12 mouse cellular contexts compared by ENCODE assay signal in the genomic region with DNA sequence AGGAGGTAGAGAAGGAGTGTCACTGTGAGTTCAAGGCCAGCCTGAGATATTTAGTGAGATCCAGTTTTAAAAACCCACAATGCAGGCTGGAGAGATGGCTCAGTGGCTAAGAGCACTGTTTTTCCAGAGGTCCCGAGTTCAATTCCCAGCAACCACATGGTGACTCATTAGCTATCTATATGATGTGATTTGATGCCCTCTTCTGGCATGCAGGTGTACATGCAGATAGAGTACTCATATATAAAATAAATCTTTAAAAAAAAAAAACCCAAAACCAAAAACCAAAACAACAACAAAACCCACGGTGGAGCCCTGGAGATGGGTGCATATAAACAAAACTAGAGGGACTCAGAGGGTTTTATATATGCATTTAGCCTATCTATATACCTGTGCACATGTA. TPM values are rescaled to one million over a fixed set of nuclear protein-coding genes. Genes with fewer than 3 reads are reported as not detected.
DNase-seq lines count a peak whose midpoint lies in the region; ATAC-seq lines count a peak whose summit lies in the region.
"Had no signal": no experiment of that assay in that cellular context is flagged by ENCODE, and none has a peak within 500 bp of the region (broad histone marks: within the 10 kb centered on the region; RNA-seq: fewer than 3 reads in every experiment).

No protein-coding gene starts in this region.

- H3K9me3 ChIP-seq in hindbrain, embryonic 13.5 days = no peaks in the 10 kb centered on the region
- no peaks in the 10 kb centered on the region for H3K9me3 ChIP-seq in hindbrain, embryonic 11.5 days (ENCODE audit: control insufficient read depth, low read length)
- H3K9me3 ChIP-seq in midbrain, embryonic 13.5 days = no peaks in the 10 kb centered on the region
- H3K9me3 ChIP-seq: embryonic facial prominence, embryonic 15.5 days; G1E; heart, embryonic 13.5 days had no signal

- ATAC-seq in hindbrain, embryonic 13.5 days (ENCODE audit: low FRiP score) = no peak
- no peak for ATAC-seq in hindbrain, embryonic 11.5 days (ENCODE audit: low FRiP score)
- no peak for ATAC-seq in midbrain, embryonic 13.5 days

- no peaks in the 10 kb centered on the region for H3K27me3 ChIP-seq in hindbrain, embryonic 13.5 days
- H3K27me3 ChIP-seq in hindbrain, embryonic 11.5 days (ENCODE audit: control insufficient read depth, insufficient read depth, low read length) = no peaks in the 10 kb centered on the region
- H3K27me3 ChIP-seq in midbrain, embryonic 13.5 days = no peaks in the 10 kb centered on the region
- H3K27me3 ChIP-seq: embryonic facial prominence, embryonic 15.5 days; heart, embryonic 13.5 days had no signal

- no peak for DNase-seq in hindbrain, embryonic 11.5 days (ENCODE audit: low spot score)
- DNase-seq in thymus, postnatal 0 days (ENCODE audit: low spot score) = peak; percentile 37
- DNase-seq in thymus, adult 18-20 months = no peak
- DNase-seq in frontal cortex, postnatal 36 days (ENCODE audit: low spot score in 2 of 2) = no peak
- no peak for DNase-seq in right cerebral cortex, postnatal 10 days (ENCODE audit: low spot score in 2 of 2)
- DNase-seq: cerebellum, postnatal 14 days; kidney, adult 2 months had no signal

- WGBS in hindbrain, embryonic 13.5 days = 87% methylated on average over 2 of the region's 2 CpGs
- 87% methylated on average over 2 of the region's 2 CpGs for WGBS in hindbrain, embryonic 11.5 days
- WGBS in midbrain, embryonic 13.5 days = 82% methylated on average over 2 of the region's 2 CpGs

- H3K4me3 ChIP-seq in hindbrain, embryonic 13.5 days = 0 out of 2 replicates have a peak overlapping the region, but pooled peaks have one; percentile 76
- H3K4me3 ChIP-seq in hindbrain, embryonic 11.5 days (ENCODE audit: low read depth, low read length) = no peak overlapping the region
- H3K4me3 ChIP-seq in midbrain, embryonic 13.5 days (replicated peaks) = peak overlapping the region; percentile 88; the same call in 1 of the 2 replicates
- H3K4me3 ChIP-seq: embryonic facial prominence, embryonic 15.5 days; heart, embryonic 13.5 days had no signal

- H3K27ac ChIP-seq in hindbrain, embryonic 13.5 days = no peak overlapping the region
- H3K27ac ChIP-seq in hindbrain, embryonic 11.5 days (ENCODE audit: low read depth, low read length) = no peak overlapping the region
- no peak overlapping the region for H3K27ac ChIP-seq in midbrain, embryonic 13.5 days
- H3K27ac ChIP-seq: embryonic facial prominence, embryonic 15.5 days; heart, embryonic 13.5 days had no signal

- peak overlapping the region; percentile 98 for H3K4me2 ChIP-seq in hindbrain, embryonic 13.5 days
- H3K4me2 ChIP-seq in hindbrain, embryonic 11.5 days (replicated peaks; ENCODE audit: low read depth, low read length) = no peak overlapping the region
- H3K4me2 ChIP-seq in midbrain, embryonic 13.5 days (replicated peaks) = peak overlapping the region; percentile 98; the same call in 1 of the 2 replicates
- H3K4me2 ChIP-seq: embryonic facial prominence, embryonic 15.5 days had no signal

- H3K4me1 ChIP-seq in hindbrain, embryonic 13.5 days (replicated peaks) = peaks cover 34% of the 10 kb centered on the region
- no peaks in the 10 kb centered on the region for H3K4me1 ChIP-seq in hindbrain, embryonic 11.5 days (replicated peaks; ENCODE audit: control insufficient read depth, insufficient read depth, low read length)
- peaks cover 20% of the 10 kb centered on the region for H3K4me1 ChIP-seq in midbrain, embryonic 13.5 days (replicated peaks)

- H3K9ac ChIP-seq in hindbrain, embryonic 13.5 days = peak overlapping the region; percentile 94; the same call in 1 of the 2 replicates
- no peak overlapping the region for H3K9ac ChIP-seq in hindbrain, embryonic 11.5 days (ENCODE audit: low read depth, low read length)
- 0 out of 2 replicates have a peak overlapping the region, but pooled peaks have one; percentile 21 for H3K9ac ChIP-seq in midbrain, embryonic 13.5 days (replicated peaks)
- H3K9ac ChIP-seq: embryonic facial prominence, embryonic 15.5 days; heart, embryonic 13.5 days had no signal

- H3K36me3 ChIP-seq in hindbrain, embryonic 13.5 days = peaks cover 71% of the 10 kb centered on the region
- peaks cover 4% of the 10 kb centered on the region; the same call in 1 of the 2 replicates for H3K36me3 ChIP-seq in hindbrain, embryonic 11.5 days (ENCODE audit: control insufficient read depth, insufficient read depth, low read length)
- H3K36me3 ChIP-seq in midbrain, embryonic 13.5 days = peaks cover 70% of the 10 kb centered on the region

RNA-seq across cellular contexts. Expression of a gene that starts 2.3 kb away (rescaled TPM):
- polyA plus RNA-seq in hindbrain, embryonic 13.5 days (2015; fragmentation: Nextera tagmentation; extraction: Ambion mirVana) = 434 and 438 TPM in 2 replicates
- 200 and 243 TPM in 2 replicates for polyA plus RNA-seq in hindbrain, embryonic 11.5 days (2014; fragmentation: Nextera tagmentation; extraction: Ambion mirVana)
- 16.4 and 17.5 TPM in 2 replicates for polyA plus RNA-seq in thymus, postnatal 0 days (2015; fragmentation: Nextera tagmentation; extraction: Ambion mirVana)
- 458 and 466 TPM in 2 replicates for polyA plus RNA-seq in midbrain, embryonic 13.5 days (2015; fragmentation: Nextera tagmentation; extraction: Ambion mirVana)

RNA-seq across cellular contexts. Expression of a gene that starts 8.6 kb away (rescaled TPM):
- polyA plus RNA-seq in hindbrain, embryonic 13.5 days (2015; fragmentation: Nextera tagmentation; extraction: Ambion mirVana) = 46.8 and 54.7 TPM in 2 replicates
- polyA plus RNA-seq in hindbrain, embryonic 11.5 days (2014; fragmentation: Nextera tagmentation; extraction: Ambion mirVana) = 67.4 and 68.4 TPM in 2 replicates
- 91.1 and 93.5 TPM in 2 replicates for polyA plus RNA-seq in thymus, postnatal 0 days (2015; fragmentation: Nextera tagmentation; extraction: Ambion mirVana)
- 49.9 and 54.6 TPM in 2 replicates for polyA plus RNA-seq in midbrain, embryonic 13.5 days (2015; fragmentation: Nextera tagmentation; extraction: Ambion mirVana)

RNA-seq across cellular contexts. Expression of a gene that starts 8.6 kb away (rescaled TPM):
- polyA plus RNA-seq in hindbrain, embryonic 13.5 days (2015; fragmentation: Nextera tagmentation; extraction: Ambion mirVana) = 46.0 and 47.2 TPM in 2 replicates
- 42.6 and 49.8 TPM in 2 replicates for polyA plus RNA-seq in hindbrain, embryonic 11.5 days (2014; fragmentation: Nextera tagmentation; extraction: Ambion mirVana)
- polyA plus RNA-seq in thymus, postnatal 0 days (2015; fragmentation: Nextera tagmentation; extraction: Ambion mirVana) = 35.6 and 36.0 TPM in 2 replicates
- 51.3 and 54.6 TPM in 2 replicates for polyA plus RNA-seq in midbrain, embryonic 13.5 days (2015; fragmentation: Nextera tagmentation; extraction: Ambion mirVana)

RNA-seq across cellular contexts. Expression of a gene that starts 10.4 kb away (rescaled TPM):
- 45.8 and 48.7 TPM in 2 replicates for polyA plus RNA-seq in hindbrain, embryonic 13.5 days (2015; fragmentation: Nextera tagmentation; extraction: Ambion mirVana)
- polyA plus RNA-seq in hindbrain, embryonic 11.5 days (2014; fragmentation: Nextera tagmentation; extraction: Ambion mirVana) = 23.6 and 25.2 TPM in 2 replicates
- polyA plus RNA-seq in thymus, postnatal 0 days (2015; fragmentation: Nextera tagmentation; extraction: Ambion mirVana) = 24.5 and 27.1 TPM in 2 replicates
- 34.7 and 36.8 TPM in 2 replicates for polyA plus RNA-seq in midbrain, embryonic 13.5 days (2015; fragmentation: Nextera tagmentation; extraction: Ambion mirVana)

RNA-seq across cellular contexts. Expression of a gene that starts 28.0 kb away (rescaled TPM):
- 28.6 and 35.3 TPM in 2 replicates for polyA plus RNA-seq in hindbrain, embryonic 13.5 days (2015; fragmentation: Nextera tagmentation; extraction: Ambion mirVana)
- 33.5 and 39.8 TPM in 2 replicates for polyA plus RNA-seq in hindbrain, embryonic 11.5 days (2014; fragmentation: Nextera tagmentation; extraction: Ambion mirVana)
- polyA plus RNA-seq in thymus, postnatal 0 days (2015; fragmentation: Nextera tagmentation; extraction: Ambion mirVana) = 48.9 and 50.6 TPM in 2 replicates
- polyA plus RNA-seq in midbrain, embryonic 13.5 days (2015; fragmentation: Nextera tagmentation; extraction: Ambion mirVana) = 34.3 and 37.3 TPM in 2 replicates

Comparison
In these comparisons a context has a peak if more than half of its experiments do, and no peak if none do; other contexts are left out.
1. RNA of a gene that starts 2.3 kb away (polyA plus RNA-seq): 458 to 466 TPM in midbrain, embryonic 13.5 days, 434 to 438 TPM in hindbrain, embryonic 13.5 days and 200 to 243 TPM in hindbrain, embryonic 11.5 days; 16.4 to 17.5 TPM in thymus, postnatal 0 days; every median in the first group is over 10 times any median in the second.